Mouse (Mus musculus): ENCODE measurements around the gene Hexa. TPM values are rescaled to one million over a fixed set of nuclear protein-coding genes. Genes with fewer than 3 reads are reported as not detected.

Hexa gene
- 10 to 100 TPM; 30.0 to 35.1 TPM for total RNA-seq (2021)
- long read RNA-seq, experiment 1, transcript Hexa-201 (14 exons, 1,996 nt) = major isoform, 56 of 64 reads
- long read RNA-seq, experiment 1, partial matches to known transcripts = 1 of 64 reads
- long read RNA-seq, experiment 1, other reads (novel, unspliced or antisense) = 7 of 64 reads
- long read RNA-seq, experiment 2, transcript Hexa-201 (14 exons, 1,996 nt) = major isoform, 64 of 77 reads
- long read RNA-seq, experiment 2, partial matches to known transcripts = 3 of 77 reads
- long read RNA-seq, experiment 2, other reads (novel, unspliced or antisense) = 10 of 77 reads

GRCm38 (mm10) chr9:59539441-59540137, at the start of gene Hexa, which contains the start of gene Tmem202:
TSS of gene Hexa (plus strand) at chr9:59539540.
TSS of gene Tmem202 (minus strand) at chr9:59539847.
- peak; percentile 74 to 86 for DNase-seq (ENCODE audit: low spot score in 2 of 2)

- DNase-seq (ENCODE audit: low spot score in 2 of 2) = no peak
Measured at GRCm38 (mm10) chr9:59508146-59508545, 31.2 kb upstream of the Hexa start.

- no peak for DNase-seq (ENCODE audit: low spot score in 2 of 2)
Measured at GRCm38 (mm10) chr9:59512381-59512780, 27.0 kb upstream of the Hexa start.

GRCm38 (mm10) chr9:59515069-59515468, 24.3 kb upstream of the Hexa start:
- DNase-seq (ENCODE audit: low spot score in 2 of 2) = no peak

- DNase-seq (ENCODE audit: low spot score in 2 of 2) = no peak
Measured at GRCm38 (mm10) chr9:59517127-59517526, 22.2 kb upstream of the Hexa start.

GRCm38 (mm10) chr9:59518976-59519375, 20.4 kb upstream of the Hexa start:
- DNase-seq (ENCODE audit: low spot score in 2 of 2) = peak in 1 of 2 experiments; percentile 11

GRCm38 (mm10) chr9:59519396-59519795, 19.9 kb upstream of the Hexa start:
- no peak for DNase-seq (ENCODE audit: low spot score in 2 of 2)

- DNase-seq (ENCODE audit: low spot score in 2 of 2) = no peak
Measured at GRCm38 (mm10) chr9:59522906-59523305, 16.4 kb upstream of the Hexa start.

- DNase-seq (ENCODE audit: low spot score in 2 of 2) = no peak
Measured at GRCm38 (mm10) chr9:59526727-59527126, 12.6 kb upstream of the Hexa start.

- no peak for DNase-seq (ENCODE audit: low spot score in 2 of 2)
Measured at GRCm38 (mm10) chr9:59527580-59527979, 11.8 kb upstream of the Hexa start.

GRCm38 (mm10) chr9:59528274-59528673, 11.1 kb upstream of the Hexa start:
- no peak for DNase-seq (ENCODE audit: low spot score in 2 of 2)

- no peak for DNase-seq (ENCODE audit: low spot score in 2 of 2)
Measured at GRCm38 (mm10) chr9:59531645-59532044, 7.7 kb upstream of the Hexa start.

- DNase-seq (ENCODE audit: low spot score in 2 of 2) = no peak
Measured at GRCm38 (mm10) chr9:59533422-59533821, 5.9 kb upstream of the Hexa start.

- peak in 1 of 2 experiments; percentile 19 for DNase-seq (ENCODE audit: low spot score in 2 of 2)
Measured at GRCm38 (mm10) chr9:59533889-59534288, 5.5 kb upstream of the Hexa start.

- no peak for DNase-seq (ENCODE audit: low spot score in 2 of 2)
Measured at GRCm38 (mm10) chr9:59537651-59538050, 1.7 kb upstream of the Hexa start.

- DNase-seq (ENCODE audit: low spot score in 2 of 2) = no peak
Measured at GRCm38 (mm10) chr9:59541617-59542016, 2.3 kb downstream of the Hexa start.

GRCm38 (mm10) chr9:59542766-59543324, 3.5 kb downstream of the Hexa start:
- no peak for DNase-seq (ENCODE audit: low spot score in 2 of 2)

- DNase-seq (ENCODE audit: low spot score in 2 of 2) = no peak
Measured at GRCm38 (mm10) chr9:59544739-59545138, 5.4 kb downstream of the Hexa start.

- DNase-seq (ENCODE audit: low spot score in 2 of 2) = no peak
Measured at GRCm38 (mm10) chr9:59547869-59548268, 8.5 kb downstream of the Hexa start.

- no peak for DNase-seq (ENCODE audit: low spot score in 2 of 2)
Measured at GRCm38 (mm10) chr9:59548961-59549487, 9.7 kb downstream of the Hexa start.

- DNase-seq (ENCODE audit: low spot score in 2 of 2) = no peak
Measured at GRCm38 (mm10) chr9:59550077-59550476, 10.7 kb downstream of the Hexa start.

- no peak for DNase-seq (ENCODE audit: low spot score in 2 of 2)
Measured at GRCm38 (mm10) chr9:59551017-59551416, 11.7 kb downstream of the Hexa start.

Data from gastrocnemius, postnatal 4 days (tissue).